Mouse (Mus musculus) erythroblast, embryonic 14.5 days (primary cell): ENCODE measurements around the gene Scn1b.

Experiments
- GATA1 ChIP-seq: IDR thresholded peaks from 2 replicates; pipeline ENCODE4 v1.6.1; 2012; ENCODE audit warnings: low read length, inconsistent platforms, mixed read lengths
- TAL1 ChIP-seq: IDR thresholded peaks from 3 replicates; pipeline ENCODE4 v1.6.1; 2012; ENCODE audit warnings: low read length, inconsistent platforms, mixed read lengths

- TF ChIP-seq GATA1 (no peak), TAL1 (no peak)
Observed at GRCm38 (mm10) chr7:31170520-31170919, 43.7 kb upstream of the Scn1b start.
